Mouse (Mus musculus) pancreas, adult 10 weeks (tissue): ENCODE measurements around the gene Hspa4. TPM values are rescaled to one million over a fixed set of nuclear protein-coding genes. Genes with fewer than 3 reads are reported as not detected.

Experiments
- polyA plus RNA-seq: library from polyadenylated mRNA; stranded (reverse); fragments of 350-450 nt; fragmentation: Illumina TruSeq; extraction: RNeasy Lipid Tissue Mini Kit (QIAGEN cat#74804); gene quantifications from one replicate; pipeline ENCODE4 v1.2.3, GENCODE M21; 2015; ENCODE audit warnings: low read depth, low replicate concordance; ENCODE audit not compliant: insufficient read depth

Hspa4 gene
- polyA plus RNA-seq: 17.9 TPM

DNA sequence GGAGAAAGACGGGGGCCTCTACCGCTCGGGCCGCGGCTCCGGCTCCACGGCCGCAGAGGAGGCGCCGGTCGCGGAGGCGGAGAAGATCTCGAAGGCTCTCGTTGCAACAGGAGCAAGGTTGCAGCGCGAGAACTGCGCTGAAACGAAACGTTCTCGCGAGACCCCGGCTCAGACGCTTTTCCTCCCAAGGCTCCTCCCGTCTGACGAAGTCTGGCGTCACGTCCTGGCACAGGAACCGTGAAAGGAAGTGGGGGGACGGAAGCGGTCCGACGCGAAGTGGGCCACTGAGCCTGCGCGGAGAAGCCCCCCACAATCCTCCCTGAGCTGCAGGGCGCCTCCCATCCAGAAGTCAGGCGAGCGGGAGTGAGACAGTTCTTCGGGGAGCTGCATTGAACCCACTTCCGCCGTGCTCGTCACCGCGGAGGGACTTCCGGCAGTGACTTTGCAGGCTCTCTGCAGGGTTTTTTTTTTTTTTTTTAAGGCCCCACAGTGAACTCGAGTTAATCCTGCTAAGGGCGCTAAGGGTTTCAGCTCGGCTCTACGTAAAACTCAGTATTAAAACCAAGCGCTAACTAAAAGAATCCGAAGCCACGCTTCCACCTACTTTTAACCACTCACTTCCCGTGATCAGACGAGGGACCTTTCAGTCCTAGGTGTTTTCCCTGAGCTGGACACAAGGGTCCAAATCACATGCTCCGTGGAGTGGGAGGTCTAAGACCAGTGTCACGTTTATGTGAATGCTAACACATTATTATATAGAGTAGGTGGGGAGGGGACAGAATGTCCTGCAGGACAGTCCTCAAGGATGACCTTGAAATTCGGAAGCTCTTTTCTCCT is at the start of gene Hspa4:
TSS of gene Hspa4 (minus strand) at position 128 of the 837 bp plus-strand sequence.

GRCm38 (mm10) chr11:53324512-53324968 is 24.3 kb upstream of the Hspa4 start, which contains the start of gene Zcchc10:
TSS of gene Zcchc10 (plus strand) at chr11:53324679.

Other genes starting within 250 kb of the Hspa4 start
- gene Zcchc10, start 24.2 kb upstream of the Hspa4 start, polyA plus RNA-seq: 2.5 TPM
- gene Aff4, start 50.4 kb upstream of the Hspa4 start, polyA plus RNA-seq: 8.0 TPM
- gene Leap2, start 122.7 kb upstream of the Hspa4 start, polyA plus RNA-seq: not detected
- 207 TPM for gene Uqcrq, start 130.4 kb upstream of the Hspa4 start, polyA plus RNA-seq
- not detected for gene Gdf9, start 130.6 kb upstream of the Hspa4 start, polyA plus RNA-seq
- gene Gm10447, start 156.7 kb upstream of the Hspa4 start, polyA plus RNA-seq: not detected
- gene Shroom1, start 156.7 kb upstream of the Hspa4 start, polyA plus RNA-seq: 3.4 TPM
- not detected for gene Gm9837, start 170.0 kb upstream of the Hspa4 start, polyA plus RNA-seq
- not detected for gene Gm9945, start 179.7 kb upstream of the Hspa4 start, polyA plus RNA-seq
- 0.20 TPM for gene Sowaha, start 179.8 kb upstream of the Hspa4 start, polyA plus RNA-seq
- 14.3 TPM for gene Sept8, start 218.8 kb upstream of the Hspa4 start, polyA plus RNA-seq